Mouse (Mus musculus): ENCODE results near the gene E130114P18Rik. TPM values are rescaled to one million over a fixed set of nuclear protein-coding genes. Genes with fewer than 3 reads are reported as not detected.
A peak's percentile ranks its signal among the peaks of the same experiment; 100 is the strongest.

E130114P18Rik gene
- polyA plus RNA-seq, 1 experiment from 2014 or later = 37.0 TPM

DNA sequence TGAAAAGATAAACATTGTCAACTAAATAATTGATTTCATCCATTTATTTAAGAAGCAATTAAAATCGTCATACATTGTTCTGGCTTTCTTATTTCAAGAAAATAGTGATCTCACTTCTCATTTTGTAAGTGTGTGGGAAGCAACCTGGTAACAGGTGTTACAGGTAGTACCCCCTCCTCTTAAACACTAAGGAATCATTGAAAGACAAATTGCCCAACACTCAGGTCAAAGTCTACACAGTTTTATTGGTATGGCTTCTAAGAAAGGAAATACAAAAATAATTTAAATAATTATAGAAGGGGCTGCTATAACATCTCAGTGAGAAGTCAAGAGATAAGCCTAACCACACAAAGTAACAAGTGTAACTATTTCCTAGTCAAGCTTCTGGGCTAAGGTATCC, 188.1 kb downstream of the E130114P18Rik start:
- Histone ChIP-seq H3K27me3 (no peaks in the 10 kb centered on the region), H3K9ac (no peak overlapping the region), H3K4me1 (replicated peaks) (no peaks in the 10 kb centered on the region), H3K4me3 (no peak overlapping the region), H3K9me3 (no peaks in the 10 kb centered on the region), H3K27ac (no peak overlapping the region), H3K4me2 (no peak overlapping the region), H3K36me3 (no peaks in the 10 kb centered on the region)
- WGBS = 73% methylated on average over 1 of the region's 1 CpGs
- no peak for ATAC-seq (ENCODE audit: low FRiP score)

DNA sequence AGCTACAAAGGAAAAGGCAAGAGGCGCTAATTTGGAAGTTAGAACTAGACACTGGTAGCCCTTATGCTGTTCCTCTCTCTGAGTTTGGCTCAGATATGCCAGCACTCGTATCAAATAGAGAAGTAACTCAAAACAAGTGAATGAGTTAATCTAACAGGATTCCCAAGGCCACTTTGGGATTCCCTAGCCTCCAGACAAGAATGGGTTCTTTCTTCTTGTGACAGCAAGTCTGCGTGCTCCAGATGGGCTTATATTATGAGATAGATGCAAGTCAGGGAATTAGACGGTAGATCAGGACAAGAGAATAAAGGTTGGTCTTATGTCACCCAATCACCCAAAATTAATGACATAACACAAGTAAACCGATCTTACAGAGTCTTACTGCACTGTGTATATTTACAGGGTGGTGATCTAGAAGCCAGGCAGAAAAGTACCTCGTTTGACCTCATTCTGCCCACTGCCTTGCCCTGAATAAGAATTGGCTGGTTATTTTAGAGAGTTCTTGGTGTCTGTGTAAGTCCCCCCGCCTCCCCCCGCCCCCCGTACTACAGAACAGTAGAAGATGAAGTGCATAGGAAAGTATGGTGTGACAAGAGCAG, 190.4 kb downstream of the E130114P18Rik start:
- Histone ChIP-seq H3K27me3 (no peaks in the 10 kb centered on the region), H3K36me3 (no peaks in the 10 kb centered on the region), H3K9ac (no peak overlapping the region), H3K4me2 (no peak overlapping the region), H3K9me3 (no peaks in the 10 kb centered on the region), H3K27ac (peak overlapping the region; percentile 19; the same call in 1 of the 2 replicates), H3K4me1 (replicated peaks) (peaks cover 14% of the 10 kb centered on the region; the same call in 1 of the 2 replicates), H3K4me3 (no peak overlapping the region)
- 65% methylated on average over 9 of the region's 9 CpGs for WGBS
- no peak for ATAC-seq (ENCODE audit: low FRiP score)

DNA sequence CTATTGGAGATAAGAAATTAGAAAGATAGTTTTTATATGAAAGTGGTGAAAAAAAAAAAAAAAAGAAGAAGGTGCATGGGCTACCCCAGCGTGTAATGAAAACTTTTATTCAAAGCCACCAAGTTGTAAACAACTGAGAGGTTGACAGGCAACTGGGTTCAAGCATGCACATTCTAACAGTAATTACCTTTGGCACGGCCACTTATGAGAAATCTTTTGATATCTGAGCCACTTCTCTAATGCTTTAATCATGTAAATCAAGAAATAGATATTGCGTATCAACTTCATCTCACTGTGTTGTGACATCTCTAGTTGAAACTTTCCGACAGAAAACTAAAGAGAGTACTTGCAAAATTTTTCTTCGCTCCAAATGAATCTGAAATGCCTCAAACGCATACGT, 192.7 kb downstream of the E130114P18Rik start:
- Histone ChIP-seq H3K9me3 (no peaks in the 10 kb centered on the region), H3K27ac (no peak overlapping the region), H3K9ac (no peak overlapping the region), H3K4me1 (replicated peaks) (peaks cover 24% of the 10 kb centered on the region), H3K4me3 (no peak overlapping the region), H3K27me3 (no peaks in the 10 kb centered on the region), H3K4me2 (peak overlapping the region; percentile 51), H3K36me3 (no peaks in the 10 kb centered on the region)
- WGBS = 65% methylated on average over 7 of the region's 7 CpGs
- no peak for ATAC-seq (ENCODE audit: low FRiP score)

DNA sequence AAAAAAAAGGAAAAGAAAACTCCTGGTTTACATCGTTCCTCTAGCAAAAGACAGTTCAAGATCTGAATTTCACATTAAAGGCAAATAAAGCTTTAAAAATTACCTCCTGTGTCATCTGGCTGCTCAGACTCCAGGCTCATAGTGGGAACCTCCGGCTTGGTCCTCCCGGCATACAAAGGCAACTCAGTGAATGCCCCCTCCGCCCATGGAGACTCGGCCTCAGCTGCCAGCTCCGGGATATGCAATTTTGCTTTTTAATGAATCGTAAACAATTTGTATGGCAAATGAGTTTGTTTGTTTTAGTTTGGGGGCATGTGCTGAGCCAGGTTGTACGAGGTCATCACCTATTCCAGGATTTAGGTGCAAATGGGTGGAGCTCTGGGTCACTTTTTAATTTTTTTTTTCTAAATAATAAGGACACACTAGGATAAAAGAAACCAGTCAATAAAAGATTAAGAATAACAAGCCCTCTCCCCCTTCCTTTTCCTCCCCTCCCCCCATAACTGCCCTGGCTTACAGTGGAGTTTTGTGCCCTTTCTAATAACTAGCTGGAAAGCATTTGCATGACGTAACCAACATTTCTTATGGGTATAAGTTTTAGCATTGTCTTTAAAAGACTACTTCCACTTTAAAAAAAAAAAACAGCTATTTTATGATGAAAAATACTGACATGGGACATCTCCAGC, 193.3 kb downstream of the E130114P18Rik start:
- H3K9ac ChIP-seq = peak overlapping the region; percentile 49

DNA sequence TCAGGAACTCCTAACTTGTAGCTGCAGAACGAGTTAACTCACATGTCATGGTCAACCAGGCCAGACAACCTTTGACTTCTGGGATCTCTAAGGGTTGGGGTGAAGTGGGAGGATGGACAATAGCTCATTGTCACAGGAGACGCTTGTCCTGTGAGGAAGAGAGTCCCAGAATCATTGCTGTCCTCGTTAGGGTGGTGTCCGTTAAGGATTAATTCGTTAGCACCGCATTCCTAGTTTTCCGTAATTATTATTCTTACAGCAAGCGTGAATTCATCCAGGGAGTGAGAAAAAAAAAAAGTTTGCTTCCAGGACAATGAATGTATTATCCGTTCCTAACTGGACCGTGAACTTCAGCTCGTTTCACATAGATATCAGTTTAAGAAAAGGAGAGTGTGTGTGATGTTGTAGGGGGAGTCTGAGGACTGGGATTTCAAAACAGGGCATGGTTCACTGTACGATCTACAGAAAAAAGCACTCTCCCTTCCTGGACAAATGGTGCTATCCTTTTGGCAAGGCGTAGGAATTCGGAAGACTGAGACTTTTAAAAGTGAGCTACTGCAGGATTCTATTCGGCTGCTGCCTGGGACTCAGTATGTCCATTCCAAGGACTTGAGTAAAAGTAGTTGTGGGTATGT, 195.0 kb downstream of the E130114P18Rik start:
- Histone ChIP-seq H3K9ac (peak overlapping the region; percentile 49), H3K4me2 (peak overlapping the region; percentile 51), H3K4me3 (peak overlapping the region; percentile 34), H3K4me1 (replicated peaks) (peaks cover 41% of the 10 kb centered on the region), H3K27me3 (no peaks in the 10 kb centered on the region), H3K36me3 (no peaks in the 10 kb centered on the region), H3K27ac (peak overlapping the region; percentile 85), H3K9me3 (no peaks in the 10 kb centered on the region)
- ATAC-seq (ENCODE audit: low FRiP score) = no peak
- WGBS = 26% methylated on average over 15 of the region's 15 CpGs

More for the DNA sequence above, 193.3 kb downstream of the E130114P18Rik start:
- H3K27ac ChIP-seq = peak overlapping the region; percentile 62
- WGBS = 18% methylated on average over 9 of the region's 9 CpGs
- no peaks in the 10 kb centered on the region for H3K36me3 ChIP-seq
- no peaks in the 10 kb centered on the region for H3K9me3 ChIP-seq
- H3K4me1 ChIP-seq (replicated peaks) = peaks cover 27% of the 10 kb centered on the region
- no peaks in the 10 kb centered on the region for H3K27me3 ChIP-seq
- peak overlapping the region; percentile 34 for H3K4me3 ChIP-seq
- H3K4me2 ChIP-seq = peak overlapping the region; percentile 51
- ATAC-seq (ENCODE audit: low FRiP score) = no peak

DNA sequence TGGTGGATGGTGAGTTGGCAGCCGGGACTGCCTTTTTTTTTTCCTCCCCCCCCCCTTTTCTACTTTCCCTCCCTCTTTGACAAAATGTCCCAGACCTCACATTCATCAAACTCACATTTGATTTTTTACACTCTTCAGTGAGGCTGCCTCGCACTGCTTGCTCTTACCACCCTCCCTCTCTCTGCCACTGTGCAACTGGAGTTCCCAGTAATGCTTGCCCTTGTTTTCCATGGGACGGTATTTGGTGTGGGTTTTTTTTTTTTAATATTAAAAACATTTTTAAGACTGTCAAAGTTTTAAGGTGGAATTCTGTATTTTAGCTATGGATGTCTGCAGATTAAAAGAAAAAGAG, 195.8 kb downstream of the E130114P18Rik start:
- Histone ChIP-seq H3K27ac (peak overlapping the region; percentile 85), H3K4me1 (replicated peaks) (peaks cover 41% of the 10 kb centered on the region), H3K36me3 (no peaks in the 10 kb centered on the region), H3K4me3 (peak overlapping the region; percentile 34), H3K27me3 (no peaks in the 10 kb centered on the region), H3K4me2 (peak overlapping the region; percentile 51), H3K9me3 (no peaks in the 10 kb centered on the region), H3K9ac (peak overlapping the region; percentile 49)
- no peak for ATAC-seq (ENCODE audit: low FRiP score)
- 36% methylated on average over 3 of the region's 3 CpGs for WGBS

DNA sequence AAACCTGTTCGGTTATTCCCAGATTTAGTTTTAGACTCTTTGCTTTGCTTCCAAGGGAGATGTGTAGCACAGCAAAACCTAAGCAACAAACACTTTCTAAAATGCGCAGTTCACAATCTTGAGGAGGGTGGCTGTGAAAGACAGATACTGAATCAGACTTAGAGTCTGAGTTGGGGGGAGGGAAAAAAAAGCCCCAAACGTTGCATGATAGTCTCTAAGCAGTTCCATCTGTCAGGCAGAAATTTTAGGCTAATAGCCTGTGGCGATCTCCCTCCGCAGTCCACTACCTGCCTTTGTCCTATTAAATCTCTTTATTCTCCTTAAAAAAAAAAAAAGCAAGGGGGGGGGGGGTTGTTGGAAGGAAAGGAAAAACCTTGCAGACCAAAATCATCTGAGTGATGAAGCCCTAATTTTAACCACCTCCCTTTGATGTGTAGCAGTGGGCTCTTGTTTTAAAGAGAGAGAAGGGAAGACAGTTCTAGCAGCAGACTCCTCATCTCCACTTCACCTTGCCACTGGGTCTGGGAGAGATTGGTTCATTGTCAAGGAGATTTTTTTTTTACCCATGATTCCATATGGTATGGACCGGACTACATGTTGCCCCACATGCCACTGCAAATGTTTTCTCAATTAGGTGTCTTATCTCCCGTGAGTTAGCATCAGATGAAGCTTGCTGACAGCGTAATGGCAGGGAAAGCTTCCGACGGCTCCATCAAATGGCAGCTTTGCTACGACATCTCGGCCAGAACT, 196.4 kb downstream of the E130114P18Rik start:
- peak overlapping the region; percentile 51 for H3K4me2 ChIP-seq
- H3K4me1 ChIP-seq (replicated peaks) = peaks cover 41% of the 10 kb centered on the region
- peak overlapping the region; percentile 39; the same call in 1 of the 2 replicates for H3K9ac ChIP-seq
- 35% methylated on average over 12 of the region's 12 CpGs for WGBS
- no peaks in the 10 kb centered on the region for H3K9me3 ChIP-seq
- H3K36me3 ChIP-seq = no peaks in the 10 kb centered on the region
- H3K4me3 ChIP-seq = peak overlapping the region; percentile 34
- peak overlapping the region; percentile 85 for H3K27ac ChIP-seq
- H3K27me3 ChIP-seq = no peaks in the 10 kb centered on the region
- ATAC-seq (ENCODE audit: low FRiP score) = 0 out of 2 replicates have a peak, but pooled peaks have one; percentile 33

DNA sequence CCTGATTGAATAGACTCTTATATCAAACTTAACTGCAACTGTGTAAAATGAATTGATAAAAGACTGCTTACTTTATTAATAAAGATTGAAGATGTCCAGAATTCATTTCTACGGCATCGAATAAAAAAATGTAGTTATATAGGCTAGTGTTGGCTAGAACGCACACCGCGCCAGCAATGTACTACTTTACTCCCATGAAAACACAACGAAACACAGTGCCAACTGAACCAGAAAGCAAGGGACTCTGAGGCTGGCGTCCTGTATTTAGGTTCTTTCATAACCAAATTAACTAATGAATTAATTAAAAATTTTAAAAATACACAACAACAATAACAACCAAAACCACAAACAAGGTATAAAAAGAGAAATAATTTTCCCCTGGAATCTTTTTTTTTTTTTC, 197.0 kb downstream of the E130114P18Rik start:
- H3K27me3 ChIP-seq = no peaks in the 10 kb centered on the region
- H3K9me3 ChIP-seq = no peaks in the 10 kb centered on the region
- no peak for ATAC-seq (ENCODE audit: low FRiP score)
- H3K36me3 ChIP-seq = no peaks in the 10 kb centered on the region
- no peak overlapping the region for H3K4me3 ChIP-seq
- peak overlapping the region; percentile 85 for H3K27ac ChIP-seq
- H3K4me1 ChIP-seq (replicated peaks) = peaks cover 41% of the 10 kb centered on the region
- peak overlapping the region; percentile 51 for H3K4me2 ChIP-seq
- WGBS = 59% methylated on average over 7 of the region's 7 CpGs
- no peak overlapping the region for H3K9ac ChIP-seq

DNA sequence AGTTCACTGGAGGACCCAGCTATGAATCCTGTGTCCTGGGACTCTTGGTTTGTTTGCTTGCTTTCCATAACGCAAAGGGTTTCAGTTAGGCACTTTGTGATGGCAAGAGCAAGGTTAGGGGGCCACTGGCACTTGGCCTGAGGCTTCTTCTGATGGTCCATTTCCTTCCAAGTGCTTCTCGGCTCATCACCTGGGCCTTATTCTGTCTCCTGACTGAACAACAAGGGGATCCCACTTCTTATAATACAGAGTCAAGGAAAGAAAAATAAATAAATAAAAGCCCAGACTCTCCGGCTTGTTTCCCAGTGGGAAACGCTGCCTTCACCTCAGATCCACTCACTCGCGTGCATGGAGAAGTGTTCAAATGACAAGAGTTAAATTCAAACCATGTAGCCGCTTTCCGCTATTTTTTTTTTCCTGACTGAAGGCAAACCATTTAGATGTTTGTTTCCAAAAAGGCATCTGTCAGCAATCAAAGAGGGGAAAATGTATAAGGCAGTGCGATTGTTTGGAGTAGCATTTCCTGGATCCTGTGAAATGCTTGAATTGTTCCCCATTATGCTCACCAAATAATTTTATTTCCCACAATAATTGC, 199.2 kb downstream of the E130114P18Rik start:
- Histone ChIP-seq H3K9me3 (no peaks in the 10 kb centered on the region), H3K27me3 (no peaks in the 10 kb centered on the region), H3K4me2 (no peak overlapping the region), H3K36me3 (no peaks in the 10 kb centered on the region), H3K4me1 (replicated peaks) (peaks cover 39% of the 10 kb centered on the region), H3K4me3 (no peak overlapping the region), H3K9ac (no peak overlapping the region), H3K27ac (no peak overlapping the region)
- ATAC-seq (ENCODE audit: low FRiP score) = no peak
- WGBS = 68% methylated on average over 9 of the region's 9 CpGs

DNA sequence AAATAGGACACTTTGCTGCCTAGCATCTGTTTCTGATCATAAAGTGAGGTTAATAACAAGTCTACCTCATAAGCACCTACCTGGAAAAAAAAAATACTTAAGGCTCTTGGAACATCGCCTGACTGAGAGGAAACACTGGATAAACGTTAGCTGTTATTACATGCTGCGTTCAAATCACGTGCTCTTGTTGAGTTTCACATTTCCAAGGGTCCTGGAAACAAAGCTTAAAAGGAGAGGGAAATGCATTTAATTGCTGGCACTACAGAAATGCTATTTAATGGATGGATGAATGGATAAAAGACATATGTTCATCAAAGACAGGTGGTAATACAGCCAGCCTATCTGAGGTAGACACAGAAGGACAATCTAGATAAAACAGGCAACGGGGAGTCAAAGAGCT, 200.4 kb downstream of the E130114P18Rik start:
- H3K4me3 ChIP-seq = no peak overlapping the region
- H3K27ac ChIP-seq = no peak overlapping the region
- no peaks in the 10 kb centered on the region for H3K9me3 ChIP-seq
- H3K4me1 ChIP-seq (replicated peaks) = peaks cover 26% of the 10 kb centered on the region
- H3K36me3 ChIP-seq = no peaks in the 10 kb centered on the region
- ATAC-seq (ENCODE audit: low FRiP score) = no peak
- WGBS = 78% methylated on average over 5 of the region's 5 CpGs
- H3K27me3 ChIP-seq = no peaks in the 10 kb centered on the region
- no peak overlapping the region for H3K9ac ChIP-seq
- no peak overlapping the region for H3K4me2 ChIP-seq

DNA sequence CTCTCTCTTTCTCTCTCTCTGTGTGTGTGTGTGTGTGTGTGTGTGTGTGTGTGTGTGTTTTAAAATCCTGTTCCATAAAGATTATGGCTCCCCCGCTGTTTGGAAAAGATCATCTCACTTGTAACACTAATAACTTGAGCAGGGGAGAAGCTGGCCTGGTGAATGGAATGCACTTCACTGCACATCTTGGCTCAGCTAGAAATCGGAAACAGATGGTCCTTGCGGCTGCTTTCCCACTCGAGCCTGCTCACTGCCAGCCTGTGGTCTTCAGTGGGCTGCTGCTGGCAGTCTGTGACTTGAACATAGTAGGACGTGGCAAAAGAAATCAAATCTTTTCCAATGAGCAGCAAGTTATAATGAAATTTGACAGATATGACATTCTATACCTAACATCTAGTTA, 202.4 kb downstream of the E130114P18Rik start:
- Histone ChIP-seq H3K9ac (no peak overlapping the region), H3K4me3 (no peak overlapping the region), H3K27ac (no peak overlapping the region; the same call in 1 of the 2 replicates), H3K9me3 (no peaks in the 10 kb centered on the region), H3K4me2 (no peak overlapping the region), H3K27me3 (no peaks in the 10 kb centered on the region), H3K36me3 (no peaks in the 10 kb centered on the region), H3K4me1 (replicated peaks) (peaks cover 22% of the 10 kb centered on the region)
- 0 out of 2 replicates have a peak, but pooled peaks have one; percentile 57 for ATAC-seq (ENCODE audit: low FRiP score)
- 32% methylated on average over 5 of the region's 5 CpGs for WGBS

DNA sequence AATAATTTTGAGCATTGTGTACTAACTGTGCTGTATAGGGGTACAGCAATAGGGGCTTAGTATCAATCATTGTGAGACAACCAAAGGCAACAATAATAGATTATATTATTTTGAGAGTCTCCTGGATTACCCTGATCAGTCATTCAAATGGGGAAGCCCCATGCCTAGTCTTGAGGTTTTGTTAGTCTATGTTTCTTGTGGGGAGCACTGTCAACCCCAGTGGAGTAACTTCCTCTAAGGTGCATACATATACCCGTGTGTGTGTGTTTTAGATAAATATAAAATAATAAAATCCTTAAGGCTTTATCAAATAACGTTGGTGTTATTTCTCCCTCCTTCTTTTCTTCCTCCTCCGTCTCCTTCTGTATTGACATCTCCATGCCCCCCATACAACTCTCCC, 208.6 kb downstream of the E130114P18Rik start:
- 90% methylated on average over 3 of the region's 3 CpGs for WGBS
- Histone ChIP-seq H3K4me3 (no peak overlapping the region), H3K9me3 (no peaks in the 10 kb centered on the region), H3K4me1 (replicated peaks) (0 out of 2 replicates have a peak, but pooled peaks cover 5% of the 10 kb centered on the region), H3K4me2 (no peak overlapping the region), H3K36me3 (no peaks in the 10 kb centered on the region), H3K27me3 (no peaks in the 10 kb centered on the region), H3K27ac (no peak overlapping the region), H3K9ac (no peak overlapping the region)
- ATAC-seq (ENCODE audit: low FRiP score) = no peak

Data from hindbrain, embryonic 13.5 days (tissue).